Mouse (Mus musculus): ENCODE measurements at regions not wholly inside any gene's neighbourhood (a gene's known extent, or its start where the extent isn't known, plus 50 kb on each side); places are given as distances from the start of the nearest gene placed in this dataset.
A peak's percentile ranks its signal among the peaks of the same experiment; 100 is the strongest.

- peak; percentile 60 for DNase-seq
- Histone ChIP-seq H3K36me3 (ENCODE audit: insufficient read depth) (no peaks in the 10 kb centered on the region), H3K9me3 (ENCODE audit: low read length) (no peaks in the 10 kb centered on the region), H3K4me3 (ENCODE audit: low read depth, low read length) (no peak overlapping the region), H3K4me1 (ENCODE audit: insufficient read depth) (peaks cover 18% of the 10 kb centered on the region), H3K4me2 (ENCODE audit: low read depth) (no peak overlapping the region), H3K27ac (ENCODE audit: low read depth, low read length) (peak overlapping the region; percentile 78), H3K27me3 (ENCODE audit: insufficient read depth, low read length) (no peaks in the 10 kb centered on the region), H3K9ac (0 out of 2 replicates have a peak overlapping the region, but pooled peaks have one; percentile 14)
- TF ChIP-seq CTCF (IDR thresholded peaks at IDR 0.05; ENCODE audit: low read depth), result no peak
- peak; percentile 93 for ATAC-seq
- WGBS, result 4% methylated on average over 3 of the region's 3 CpGs
These were observed 505.9 kb upstream of the Vstm2b start for GRCm38 (mm10) chr7:40392207-40392606.

GRCm38 (mm10) chr7:40392699-40393098, 505.4 kb upstream of the Vstm2b start:
- Histone ChIP-seq H3K36me3 (ENCODE audit: insufficient read depth) (no peaks in the 10 kb centered on the region), H3K9me3 (ENCODE audit: low read length) (no peaks in the 10 kb centered on the region), H3K27me3 (ENCODE audit: insufficient read depth, low read length) (no peaks in the 10 kb centered on the region), H3K4me1 (ENCODE audit: insufficient read depth) (peaks cover 18% of the 10 kb centered on the region), H3K9ac (no peak overlapping the region), H3K27ac (ENCODE audit: low read depth, low read length) (peak overlapping the region; percentile 78), H3K4me3 (ENCODE audit: low read depth, low read length) (no peak overlapping the region), H3K4me2 (ENCODE audit: low read depth) (no peak overlapping the region)
- ATAC-seq (peak; percentile 39; the same call in 1 of the 2 replicates), DNase-seq (no peak)
- no peak for TF ChIP-seq CTCF (IDR thresholded peaks at IDR 0.05; ENCODE audit: low read depth)
- 85% methylated on average over 1 of the region's 1 CpGs for WGBS

GRCm38 (mm10) chr7:40398266-40398665, 499.9 kb upstream of the Vstm2b start:
- Histone ChIP-seq H3K36me3 (ENCODE audit: insufficient read depth) (no peaks in the 10 kb centered on the region), H3K4me2 (ENCODE audit: low read depth) (no peak overlapping the region), H3K9ac (no peak overlapping the region), H3K4me3 (ENCODE audit: low read depth, low read length) (no peak overlapping the region), H3K4me1 (ENCODE audit: insufficient read depth) (no peaks in the 10 kb centered on the region), H3K9me3 (ENCODE audit: low read length) (no peaks in the 10 kb centered on the region), H3K27me3 (ENCODE audit: insufficient read depth, low read length) (no peaks in the 10 kb centered on the region), H3K27ac (ENCODE audit: low read depth, low read length) (no peak overlapping the region)
- DNase-seq, result no peak
- WGBS, result 50% methylated on average over 5 of the region's 5 CpGs
- TF ChIP-seq CTCF (IDR thresholded peaks at IDR 0.05; ENCODE audit: low read depth), result no peak
- ATAC-seq, result no peak

- H3K9ac ChIP-seq, result no peak overlapping the region
- ATAC-seq (no peak), DNase-seq (no peak)
- no peak overlapping the region for H3K4me3 ChIP-seq (ENCODE audit: low read depth, low read length)
- H3K4me1 ChIP-seq (ENCODE audit: insufficient read depth), result no peaks in the 10 kb centered on the region
- TF ChIP-seq CTCF (IDR thresholded peaks at IDR 0.05; ENCODE audit: low read depth), result no peak
- no peak overlapping the region for H3K4me2 ChIP-seq (ENCODE audit: low read depth)
- H3K27ac ChIP-seq (ENCODE audit: low read depth, low read length), result no peak overlapping the region
- H3K9me3 ChIP-seq (ENCODE audit: low read length), result no peaks in the 10 kb centered on the region
- 75% methylated on average over 2 of the region's 2 CpGs for WGBS
- H3K27me3 ChIP-seq (ENCODE audit: insufficient read depth, low read length), result no peaks in the 10 kb centered on the region
- no peaks in the 10 kb centered on the region for H3K36me3 ChIP-seq (ENCODE audit: insufficient read depth)
These were observed 478.8 kb upstream of the Vstm2b start for GRCm38 (mm10) chr7:40419332-40419731.

- no peak overlapping the region for H3K27ac ChIP-seq (ENCODE audit: low read depth, low read length)
- H3K4me2 ChIP-seq (ENCODE audit: low read depth), result no peak overlapping the region
- no peaks in the 10 kb centered on the region for H3K9me3 ChIP-seq (ENCODE audit: low read length)
- no peaks in the 10 kb centered on the region for H3K36me3 ChIP-seq (ENCODE audit: insufficient read depth)
- no peak overlapping the region for H3K9ac ChIP-seq
- 80% methylated on average over 4 of the region's 4 CpGs for WGBS
- H3K4me1 ChIP-seq (ENCODE audit: insufficient read depth), result no peaks in the 10 kb centered on the region
- no peak overlapping the region for H3K4me3 ChIP-seq (ENCODE audit: low read depth, low read length)
- ATAC-seq, result no peak
- no peaks in the 10 kb centered on the region for H3K27me3 ChIP-seq (ENCODE audit: insufficient read depth, low read length)
- no peak for TF ChIP-seq CTCF (IDR thresholded peaks at IDR 0.05; ENCODE audit: low read depth)
- DNase-seq, result no peak
These were observed 476.0 kb upstream of the Vstm2b start for GRCm38 (mm10) chr7:40422125-40422524.

GRCm38 (mm10) chr7:40429416-40429815, 468.7 kb upstream of the Vstm2b start:
- Histone ChIP-seq H3K4me2 (ENCODE audit: low read depth) (no peak overlapping the region), H3K9me3 (ENCODE audit: low read length) (no peaks in the 10 kb centered on the region), H3K4me3 (ENCODE audit: low read depth, low read length) (no peak overlapping the region), H3K27ac (ENCODE audit: low read depth, low read length) (no peak overlapping the region), H3K27me3 (ENCODE audit: insufficient read depth, low read length) (no peaks in the 10 kb centered on the region), H3K36me3 (ENCODE audit: insufficient read depth) (no peaks in the 10 kb centered on the region), H3K4me1 (ENCODE audit: insufficient read depth) (no peaks in the 10 kb centered on the region), H3K9ac (no peak overlapping the region)
- TF ChIP-seq CTCF (IDR thresholded peaks at IDR 0.05; ENCODE audit: low read depth), result no peak
- no peak for ATAC-seq
- no peak for DNase-seq
- 94% methylated on average over 2 of the region's 2 CpGs for WGBS

GRCm38 (mm10) chr7:40433906-40434305, 464.2 kb upstream of the Vstm2b start:
- H3K36me3 ChIP-seq (ENCODE audit: insufficient read depth), result no peaks in the 10 kb centered on the region
- TF ChIP-seq CTCF (IDR thresholded peaks at IDR 0.05; ENCODE audit: low read depth), result no peak
- no peak for ATAC-seq
- H3K9me3 ChIP-seq (ENCODE audit: low read length), result no peaks in the 10 kb centered on the region
- H3K27me3 ChIP-seq (ENCODE audit: insufficient read depth, low read length), result no peaks in the 10 kb centered on the region
- H3K4me3 ChIP-seq (ENCODE audit: low read depth, low read length), result no peak overlapping the region
- 72% methylated on average over 2 of the region's 2 CpGs for WGBS
- DNase-seq, result no peak
- H3K4me1 ChIP-seq (ENCODE audit: insufficient read depth), result no peaks in the 10 kb centered on the region
- H3K27ac ChIP-seq (ENCODE audit: low read depth, low read length), result no peak overlapping the region
- no peak overlapping the region for H3K9ac ChIP-seq
- no peak overlapping the region for H3K4me2 ChIP-seq (ENCODE audit: low read depth)

GRCm38 (mm10) chr7:40441128-40441527, 457.0 kb upstream of the Vstm2b start:
- H3K9me3 ChIP-seq (ENCODE audit: low read length), result no peaks in the 10 kb centered on the region
- no peak overlapping the region for H3K4me2 ChIP-seq (ENCODE audit: low read depth)
- no peaks in the 10 kb centered on the region for H3K4me1 ChIP-seq (ENCODE audit: insufficient read depth)
- DNase-seq (no peak), ATAC-seq (0 out of 2 replicates have a peak, but pooled peaks have one; percentile 25)
- H3K27me3 ChIP-seq (ENCODE audit: insufficient read depth, low read length), result no peaks in the 10 kb centered on the region
- H3K27ac ChIP-seq (ENCODE audit: low read depth, low read length), result no peak overlapping the region
- no peak overlapping the region for H3K4me3 ChIP-seq (ENCODE audit: low read depth, low read length)
- H3K36me3 ChIP-seq (ENCODE audit: insufficient read depth), result no peaks in the 10 kb centered on the region
- no peak overlapping the region for H3K9ac ChIP-seq
- WGBS, result 16% methylated on average over 1 of the region's 1 CpGs
- no peak for TF ChIP-seq CTCF (IDR thresholded peaks at IDR 0.05; ENCODE audit: low read depth)
